Mouse (Mus musculus): ENCODE data around the gene Col11a2. TPM values are rescaled to one million over a fixed set of nuclear protein-coding genes. Genes with fewer than 3 reads are reported as not detected.

The Col11a2 gene
- not detected for polyA plus RNA-seq (2014; fragmentation: Illumina TruSeq; extraction: RNeasy Lipid Tissue Mini Kit (QIAGEN cat#74804); ENCODE audit: low read depth, low replicate concordance)

DNA sequence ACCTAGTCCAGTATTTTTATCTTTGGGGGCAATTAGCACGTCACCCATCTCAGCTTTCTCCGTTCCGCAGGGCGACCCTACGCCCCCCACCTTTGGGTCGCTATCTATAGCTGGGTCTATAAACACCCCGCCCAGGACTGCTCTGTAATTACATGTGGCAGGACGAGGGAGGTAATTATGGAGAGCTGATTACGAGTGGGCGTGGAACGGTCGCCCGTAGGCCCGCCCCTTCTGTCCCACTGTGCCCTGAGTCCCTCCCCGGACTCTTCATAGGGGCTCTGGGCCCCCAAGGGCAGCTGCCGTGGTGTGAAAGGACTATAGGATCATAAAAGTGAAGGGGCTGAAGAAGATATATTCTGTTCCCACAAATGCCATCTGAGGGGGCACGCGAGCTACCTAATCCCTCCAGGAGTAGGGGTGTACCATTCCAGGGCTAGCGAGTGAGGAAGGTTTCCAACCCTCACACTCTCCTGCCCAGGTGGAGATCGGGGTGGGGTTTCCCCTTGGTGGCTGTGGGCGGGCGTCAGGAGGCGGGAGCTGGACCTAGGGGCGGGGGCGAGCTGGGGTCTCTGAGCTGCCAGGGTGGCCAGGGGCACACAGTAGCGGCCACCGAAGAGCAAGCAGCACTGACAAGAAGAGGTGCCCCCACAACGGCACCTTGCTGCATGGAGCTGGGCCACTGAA is at the start of gene Col11a2:
Gene Col11a2 (plus strand): TSS at position 560 of the 684 bp plus-strand sequence.

GRCm38 (mm10) chr17:34000150-34000537 is 39.1 kb upstream of the Col11a2 start, which contains the start of gene H2-K1:
Gene H2-K1 (minus strand): TSS chr17:34000347.

DNA sequence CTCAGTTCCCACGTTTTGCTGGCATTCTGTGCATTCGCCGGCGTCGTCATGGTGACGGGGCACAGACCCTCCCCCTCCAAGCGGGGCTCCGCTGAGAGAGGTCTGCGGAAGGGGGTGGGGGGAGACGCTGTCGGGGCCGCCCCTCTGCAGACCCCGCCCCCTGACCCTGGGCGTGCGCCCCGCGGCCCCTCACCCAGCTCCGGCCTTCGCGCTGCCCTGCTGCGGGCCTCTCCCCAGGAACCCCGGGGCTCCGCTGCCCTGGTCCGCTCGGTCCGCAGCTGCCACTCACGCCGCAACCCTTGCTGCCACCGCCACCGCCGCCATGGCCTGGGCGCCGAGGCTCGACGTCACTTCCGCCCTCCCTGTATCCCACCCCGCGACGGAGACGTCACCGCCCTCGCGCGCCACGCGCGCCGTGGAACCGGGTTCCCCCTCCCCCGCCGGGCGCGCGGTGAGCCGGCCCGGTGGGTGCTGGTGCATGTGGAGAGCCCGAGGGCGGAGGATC is 14.9 kb upstream of the Col11a2 start, which contains the start of gene Ring1:
Gene Ring1 (minus strand): TSS at position 364 of the 505 bp plus-strand sequence.

GRCm38 (mm10) chr17:34027656-34028223 is 11.5 kb upstream of the Col11a2 start, which contains the start of gene H2-Ke6:
Gene H2-Ke6 (minus strand): TSS chr17:34028060.

GRCm38 (mm10) chr17:34031465-34032173 is 7.6 kb upstream of the Col11a2 start, which contains the start of the genes Slc39a7 and Rxrb:
Gene Slc39a7 (minus strand): TSS chr17:34031682.
Gene Rxrb (plus strand): TSS chr17:34031812.

GRCm38 (mm10) chr17:34092197-34092875 is 53.1 kb downstream of the Col11a2 start, which contains the start of gene H2-Oa:
Gene H2-Oa (plus strand): TSS chr17:34092340.

Other genes starting within 250 kb of the Col11a2 start
- gene Kank3, start 228.9 kb upstream of the Col11a2 start, polyA plus RNA-seq (2014; fragmentation: Illumina TruSeq; extraction: RNeasy Lipid Tissue Mini Kit (QIAGEN cat#74804); ENCODE audit: low read depth, low replicate concordance), result 17.0 TPM
- gene Rps28, start 214.9 kb upstream of the Col11a2 start, polyA plus RNA-seq (2014; fragmentation: Illumina TruSeq; extraction: RNeasy Lipid Tissue Mini Kit (QIAGEN cat#74804); ENCODE audit: low read depth, low replicate concordance), result 62.1 TPM
- gene Ndufa7, start 214.9 kb upstream of the Col11a2 start, polyA plus RNA-seq (2014; fragmentation: Illumina TruSeq; extraction: RNeasy Lipid Tissue Mini Kit (QIAGEN cat#74804); ENCODE audit: low read depth, low replicate concordance), result 29.1 TPM
- 7.3 TPM for gene Cd320, start 196.3 kb upstream of the Col11a2 start, polyA plus RNA-seq (2014; fragmentation: Illumina TruSeq; extraction: RNeasy Lipid Tissue Mini Kit (QIAGEN cat#74804); ENCODE audit: low read depth, low replicate concordance)
- not detected for gene Gm7029, start 165.6 kb upstream of the Col11a2 start, polyA plus RNA-seq (2014; fragmentation: Illumina TruSeq; extraction: RNeasy Lipid Tissue Mini Kit (QIAGEN cat#74804); ENCODE audit: low read depth, low replicate concordance)
- gene Kifc1, start 148.8 kb upstream of the Col11a2 start, polyA plus RNA-seq (2014; fragmentation: Illumina TruSeq; extraction: RNeasy Lipid Tissue Mini Kit (QIAGEN cat#74804); ENCODE audit: low read depth, low replicate concordance), result not detected
- not detected for gene Platr17, start 134.3 kb upstream of the Col11a2 start, polyA plus RNA-seq (2014; fragmentation: Illumina TruSeq; extraction: RNeasy Lipid Tissue Mini Kit (QIAGEN cat#74804); ENCODE audit: low read depth, low replicate concordance)
- gene Daxx, start 130.0 kb upstream of the Col11a2 start, polyA plus RNA-seq (2014; fragmentation: Illumina TruSeq; extraction: RNeasy Lipid Tissue Mini Kit (QIAGEN cat#74804); ENCODE audit: low read depth, low replicate concordance), result 9.9 TPM
- gene Tapbp, start 123.5 kb upstream of the Col11a2 start, polyA plus RNA-seq (2014; fragmentation: Illumina TruSeq; extraction: RNeasy Lipid Tissue Mini Kit (QIAGEN cat#74804); ENCODE audit: low read depth, low replicate concordance), result 43.1 TPM
- 1.3 TPM for gene Zbtb22, start 123.5 kb upstream of the Col11a2 start, polyA plus RNA-seq (2014; fragmentation: Illumina TruSeq; extraction: RNeasy Lipid Tissue Mini Kit (QIAGEN cat#74804); ENCODE audit: low read depth, low replicate concordance)
- 3.8 TPM for gene Rgl2, start 109.9 kb upstream of the Col11a2 start, polyA plus RNA-seq (2014; fragmentation: Illumina TruSeq; extraction: RNeasy Lipid Tissue Mini Kit (QIAGEN cat#74804); ENCODE audit: low read depth, low replicate concordance)
- gene Pfdn6, start 99.1 kb upstream of the Col11a2 start, polyA plus RNA-seq (2014; fragmentation: Illumina TruSeq; extraction: RNeasy Lipid Tissue Mini Kit (QIAGEN cat#74804); ENCODE audit: low read depth, low replicate concordance), result 14.8 TPM
- 0.70 TPM for gene Wdr46, start 98.8 kb upstream of the Col11a2 start, polyA plus RNA-seq (2014; fragmentation: Illumina TruSeq; extraction: RNeasy Lipid Tissue Mini Kit (QIAGEN cat#74804); ENCODE audit: low read depth, low replicate concordance)
- gene B3galt4, start 87.9 kb upstream of the Col11a2 start, polyA plus RNA-seq (2014; fragmentation: Illumina TruSeq; extraction: RNeasy Lipid Tissue Mini Kit (QIAGEN cat#74804); ENCODE audit: low read depth, low replicate concordance), result 0.35 TPM
- 6.1 TPM for gene Vps52, start 83.6 kb upstream of the Col11a2 start, polyA plus RNA-seq (2014; fragmentation: Illumina TruSeq; extraction: RNeasy Lipid Tissue Mini Kit (QIAGEN cat#74804); ENCODE audit: low read depth, low replicate concordance)
- gene Rps18, start 83.4 kb upstream of the Col11a2 start, polyA plus RNA-seq (2014; fragmentation: Illumina TruSeq; extraction: RNeasy Lipid Tissue Mini Kit (QIAGEN cat#74804); ENCODE audit: low read depth, low replicate concordance), result 17.8 TPM
- 201 TPM for gene H2-K1, start 39.1 kb upstream of the Col11a2 start, polyA plus RNA-seq (2014; fragmentation: Illumina TruSeq; extraction: RNeasy Lipid Tissue Mini Kit (QIAGEN cat#74804); ENCODE audit: low read depth, low replicate concordance)
- gene Ring1, start 14.8 kb upstream of the Col11a2 start, polyA plus RNA-seq (2014; fragmentation: Illumina TruSeq; extraction: RNeasy Lipid Tissue Mini Kit (QIAGEN cat#74804); ENCODE audit: low read depth, low replicate concordance), result 1.9 TPM
- gene H2-Ke6, start 11.4 kb upstream of the Col11a2 start, polyA plus RNA-seq (2014; fragmentation: Illumina TruSeq; extraction: RNeasy Lipid Tissue Mini Kit (QIAGEN cat#74804); ENCODE audit: low read depth, low replicate concordance), result 6.8 TPM
- gene Slc39a7, start 7.8 kb upstream of the Col11a2 start, polyA plus RNA-seq (2014; fragmentation: Illumina TruSeq; extraction: RNeasy Lipid Tissue Mini Kit (QIAGEN cat#74804); ENCODE audit: low read depth, low replicate concordance), result 0.82 TPM
- 0.99 TPM for gene Rxrb, start 7.6 kb upstream of the Col11a2 start, polyA plus RNA-seq (2014; fragmentation: Illumina TruSeq; extraction: RNeasy Lipid Tissue Mini Kit (QIAGEN cat#74804); ENCODE audit: low read depth, low replicate concordance)
- gene H2-Oa, start 52.9 kb downstream of the Col11a2 start, polyA plus RNA-seq (2014; fragmentation: Illumina TruSeq; extraction: RNeasy Lipid Tissue Mini Kit (QIAGEN cat#74804); ENCODE audit: low read depth, low replicate concordance), result not detected
- not detected for gene H2-DMa, start 80.1 kb downstream of the Col11a2 start, polyA plus RNA-seq (2014; fragmentation: Illumina TruSeq; extraction: RNeasy Lipid Tissue Mini Kit (QIAGEN cat#74804); ENCODE audit: low read depth, low replicate concordance)
- gene Brd2, start 83.2 kb downstream of the Col11a2 start, polyA plus RNA-seq (2014; fragmentation: Illumina TruSeq; extraction: RNeasy Lipid Tissue Mini Kit (QIAGEN cat#74804); ENCODE audit: low read depth, low replicate concordance), result 272 TPM
- gene H2-DMb2, start 103.9 kb downstream of the Col11a2 start, polyA plus RNA-seq (2014; fragmentation: Illumina TruSeq; extraction: RNeasy Lipid Tissue Mini Kit (QIAGEN cat#74804); ENCODE audit: low read depth, low replicate concordance), result not detected
- 2.0 TPM for gene H2-DMb1, start 113.6 kb downstream of the Col11a2 start, polyA plus RNA-seq (2014; fragmentation: Illumina TruSeq; extraction: RNeasy Lipid Tissue Mini Kit (QIAGEN cat#74804); ENCODE audit: low read depth, low replicate concordance)
- gene Tap1, start 148.1 kb downstream of the Col11a2 start, polyA plus RNA-seq (2014; fragmentation: Illumina TruSeq; extraction: RNeasy Lipid Tissue Mini Kit (QIAGEN cat#74804); ENCODE audit: low read depth, low replicate concordance), result 2.2 TPM
- 2.9 TPM for gene Psmb9, start 148.3 kb downstream of the Col11a2 start, polyA plus RNA-seq (2014; fragmentation: Illumina TruSeq; extraction: RNeasy Lipid Tissue Mini Kit (QIAGEN cat#74804); ENCODE audit: low read depth, low replicate concordance)
- 1.2 TPM for gene Psmb8, start 158.3 kb downstream of the Col11a2 start, polyA plus RNA-seq (2014; fragmentation: Illumina TruSeq; extraction: RNeasy Lipid Tissue Mini Kit (QIAGEN cat#74804); ENCODE audit: low read depth, low replicate concordance)
- gene Tap2, start 164.1 kb downstream of the Col11a2 start, polyA plus RNA-seq (2014; fragmentation: Illumina TruSeq; extraction: RNeasy Lipid Tissue Mini Kit (QIAGEN cat#74804); ENCODE audit: low read depth, low replicate concordance), result 0.64 TPM
- gene H2-Ob, start 199.5 kb downstream of the Col11a2 start, polyA plus RNA-seq (2014; fragmentation: Illumina TruSeq; extraction: RNeasy Lipid Tissue Mini Kit (QIAGEN cat#74804); ENCODE audit: low read depth, low replicate concordance), result 1.1 TPM
- gene H2-Ab1, start 218.3 kb downstream of the Col11a2 start, polyA plus RNA-seq (2014; fragmentation: Illumina TruSeq; extraction: RNeasy Lipid Tissue Mini Kit (QIAGEN cat#74804); ENCODE audit: low read depth, low replicate concordance), result 26.2 TPM
- gene H2-Aa, start 248.4 kb downstream of the Col11a2 start, polyA plus RNA-seq (2014; fragmentation: Illumina TruSeq; extraction: RNeasy Lipid Tissue Mini Kit (QIAGEN cat#74804); ENCODE audit: low read depth, low replicate concordance), result 42.5 TPM

Data from adrenal gland, adult 10 weeks (tissue).